Mouse (Mus musculus) spleen, postnatal 36 days (tissue): ENCODE results near the gene Exosc3.

Experiments used
- DNase-seq, 2 experiments: peaks; one replicate each; pipeline ENCODE4 v3.0.0; 2022; ENCODE audit warnings: low spot score in 2 of 2, mixed read lengths in 1 of 2

Gene Exosc3

GRCm38 (mm10) chr4:45279981-45280548 is 62.5 kb downstream of the Exosc3 start:
- peak; percentile 53 to 64 for DNase-seq

DNA sequence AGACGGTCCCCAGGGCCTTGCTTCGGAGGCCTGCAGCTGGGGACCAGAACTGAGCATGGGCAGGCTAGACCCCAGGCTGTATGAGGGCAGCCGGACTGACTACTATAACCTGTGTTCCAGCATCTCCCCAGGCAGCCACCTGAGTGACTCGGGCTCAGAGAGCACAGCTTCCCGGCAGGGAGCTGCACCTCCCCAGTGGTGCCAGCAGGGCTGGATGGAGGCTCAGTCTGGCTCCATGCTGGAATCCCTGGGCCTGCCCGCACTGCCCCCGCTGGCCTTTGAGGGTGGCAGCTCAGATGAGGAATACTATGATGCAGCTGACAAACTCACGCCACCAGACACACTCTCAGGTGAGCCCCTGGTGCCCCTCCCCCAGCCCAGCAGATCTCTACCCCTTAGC is 63.2 kb downstream of the Exosc3 start:
- no peak for DNase-seq

GRCm38 (mm10) chr4:45275770-45276169 is 66.8 kb downstream of the Exosc3 start:
- DNase-seq, result no peak

GRCm38 (mm10) chr4:45271041-45271452 is 71.5 kb downstream of the Exosc3 start:
- no peak for DNase-seq

- no peak for DNase-seq
Observed at GRCm38 (mm10) chr4:45267883-45268282, 74.6 kb downstream of the Exosc3 start.
